Mouse (Mus musculus) heart, adult 11 months (tissue): Measurements from ENCODE around the gene Mzf1.

Experiments used
- DNase-seq: peaks from one replicate; pipeline ENCODE4 v3.0.0; 2022

Gene Mzf1

GRCm38 (mm10) chr7:13034148-13034977 is 20.2 kb downstream of the Mzf1 start, which contains the start of gene Chmp2a:
TSS of gene Chmp2a (minus strand) at chr7:13034807.
- peak; percentile 100 for DNase-seq

DNA sequence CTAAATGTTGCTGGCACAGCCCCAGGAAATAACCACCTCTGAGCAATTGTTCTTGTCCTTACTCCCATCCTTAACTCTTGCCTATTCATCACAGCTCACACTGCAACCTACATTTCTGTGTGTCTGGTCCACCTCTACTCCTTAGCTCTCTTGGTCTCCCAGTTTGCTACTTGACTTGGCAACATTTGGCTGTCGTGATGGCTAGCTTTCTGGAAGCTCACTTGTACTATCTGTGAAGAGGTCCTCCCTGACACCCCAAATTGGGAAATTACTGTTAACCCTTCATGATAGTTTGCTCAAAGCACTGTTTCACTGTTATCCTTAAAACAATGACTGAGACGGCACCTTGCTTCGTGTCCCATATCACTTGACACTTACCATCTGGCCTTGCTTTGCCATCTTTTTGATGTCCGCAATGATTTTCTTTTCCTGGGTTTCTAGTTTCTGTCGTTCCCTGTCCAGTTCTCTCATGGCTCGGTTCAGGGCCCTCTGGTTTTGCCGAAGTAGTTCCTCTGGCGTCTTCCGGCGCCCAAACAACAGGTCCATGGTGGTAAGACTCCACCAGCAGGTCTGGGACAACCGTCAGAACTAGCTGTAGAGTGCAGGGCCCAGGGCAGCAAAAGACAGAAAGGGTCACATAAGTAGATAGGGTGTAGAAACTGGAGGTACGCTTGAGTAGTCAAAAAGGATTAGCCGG is 21.0 kb downstream of the Mzf1 start:
- peak; percentile 90 for DNase-seq

- peak; percentile 82 for DNase-seq
Observed at GRCm38 (mm10) chr7:13032541-13032940, 22.0 kb downstream of the Mzf1 start.

DNA sequence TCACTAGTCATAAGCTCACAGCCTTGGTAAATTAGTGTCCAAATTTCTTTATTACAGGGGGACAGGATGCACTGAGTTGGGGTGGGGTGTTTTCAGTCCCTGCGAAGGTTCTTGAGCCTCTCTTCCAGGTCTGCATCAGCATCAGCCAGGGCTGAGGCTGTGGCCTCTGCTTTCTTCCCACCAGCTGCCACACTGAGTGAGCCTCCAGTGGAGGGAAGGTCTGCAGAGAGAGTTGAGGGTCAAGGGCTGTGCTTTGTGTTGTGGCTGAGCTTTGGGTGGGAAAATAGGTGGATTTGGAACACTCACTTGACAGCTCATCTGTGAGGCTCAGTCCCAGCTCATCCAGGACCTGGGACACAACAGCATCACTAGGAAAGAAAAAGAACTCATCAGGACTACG is 22.6 kb downstream of the Mzf1 start:
- peak; percentile 77 for DNase-seq

- peak; percentile 82 for DNase-seq
Observed at GRCm38 (mm10) chr7:13031069-13031468, 23.5 kb downstream of the Mzf1 start.

- peak; percentile 76 for DNase-seq
Observed at GRCm38 (mm10) chr7:13028986-13029385, 25.6 kb downstream of the Mzf1 start.

DNA sequence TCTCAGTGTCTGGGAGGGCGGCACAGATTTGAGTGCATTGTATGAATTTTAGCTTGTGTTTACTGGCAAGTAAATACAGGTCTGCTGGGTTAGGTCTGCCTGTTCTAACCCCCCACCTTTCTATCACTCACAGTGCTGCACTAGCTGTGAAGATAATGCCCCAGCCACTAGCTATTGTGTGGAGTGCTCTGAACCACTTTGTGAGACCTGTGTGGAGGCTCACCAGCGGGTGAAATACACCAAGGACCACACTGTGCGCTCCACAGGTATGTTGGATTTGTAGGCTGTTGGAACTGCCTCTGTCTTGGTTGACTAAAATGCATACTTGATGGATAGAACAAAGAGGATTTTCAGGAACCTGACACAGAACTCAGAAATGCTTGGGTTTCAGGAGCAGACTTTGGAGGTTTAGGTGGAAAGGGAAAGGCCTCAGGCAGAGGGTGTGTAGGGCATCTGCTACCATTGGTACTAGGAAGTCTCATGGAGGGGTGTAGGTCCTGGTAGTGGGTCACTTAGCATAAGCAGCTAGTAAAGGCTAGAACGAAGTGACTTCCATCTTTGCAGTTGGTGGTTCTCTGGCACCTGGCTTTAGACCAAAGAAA is 29.0 kb downstream of the Mzf1 start:
- peak; percentile 77 for DNase-seq

- DNase-seq: peak; percentile 98
Observed at GRCm38 (mm10) chr7:13024805-13025204, 29.8 kb downstream of the Mzf1 start.

- peak; percentile 99 for DNase-seq
Observed at GRCm38 (mm10) chr7:13023928-13024731, 30.4 kb downstream of the Mzf1 start.

DNA sequence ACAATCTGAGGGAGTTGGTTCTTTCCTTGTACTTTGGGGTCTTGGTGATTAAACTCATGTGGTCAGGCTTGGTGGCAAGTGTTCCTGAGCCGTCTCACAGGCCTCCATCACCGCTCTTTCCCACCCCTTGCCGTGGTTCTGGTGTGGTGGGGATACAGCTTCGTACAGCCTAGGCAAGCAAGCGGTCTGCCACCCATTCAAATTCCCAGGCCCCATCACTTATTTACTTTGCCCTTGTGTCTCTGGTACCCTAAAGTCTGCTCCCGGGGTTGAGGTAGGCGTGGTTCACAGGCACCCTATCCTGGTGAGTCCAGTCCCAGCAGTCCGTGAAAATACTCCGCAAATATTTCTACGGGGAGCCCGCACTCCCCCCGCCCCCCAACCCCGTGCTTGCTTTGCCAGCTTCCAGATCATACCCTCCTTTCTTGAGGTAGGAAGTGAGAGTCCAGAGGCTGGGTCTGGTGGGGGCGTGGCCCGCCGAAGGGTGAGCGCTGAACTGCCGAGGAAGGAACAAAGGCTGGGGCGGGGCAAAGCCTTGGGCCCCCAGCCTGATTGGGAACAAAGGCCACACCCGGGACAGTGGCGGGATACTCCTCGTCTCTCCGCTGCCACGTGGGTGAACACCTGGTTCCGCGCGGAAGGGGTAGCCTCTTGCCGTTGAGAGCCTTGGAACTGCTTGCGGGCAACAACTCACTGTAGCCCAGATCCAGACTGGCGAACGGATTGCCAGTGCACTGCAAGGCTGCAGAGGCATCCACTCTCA is 31.6 kb downstream of the Mzf1 start:
- DNase-seq: peak; percentile 98

DNA sequence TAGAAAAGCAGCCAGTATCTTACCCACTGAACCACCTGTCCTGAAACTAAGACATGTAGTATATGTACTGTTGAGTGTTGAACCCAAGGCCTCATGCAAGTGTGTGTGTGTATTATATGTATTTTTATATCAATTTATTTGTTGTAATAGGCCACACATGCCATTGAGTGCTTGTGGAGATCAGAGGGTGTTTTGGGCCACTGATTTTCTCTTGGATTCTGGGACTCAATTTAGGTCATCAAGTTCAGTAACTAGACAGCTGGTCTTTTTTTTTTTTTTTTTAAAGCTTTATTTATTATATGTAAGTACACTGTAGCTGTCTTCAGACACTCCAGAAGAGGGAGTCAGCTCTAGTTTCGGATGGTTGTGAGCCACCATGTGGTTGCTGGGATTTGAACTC is 39.3 kb downstream of the Mzf1 start:
- DNase-seq: peak; percentile 13

DNA sequence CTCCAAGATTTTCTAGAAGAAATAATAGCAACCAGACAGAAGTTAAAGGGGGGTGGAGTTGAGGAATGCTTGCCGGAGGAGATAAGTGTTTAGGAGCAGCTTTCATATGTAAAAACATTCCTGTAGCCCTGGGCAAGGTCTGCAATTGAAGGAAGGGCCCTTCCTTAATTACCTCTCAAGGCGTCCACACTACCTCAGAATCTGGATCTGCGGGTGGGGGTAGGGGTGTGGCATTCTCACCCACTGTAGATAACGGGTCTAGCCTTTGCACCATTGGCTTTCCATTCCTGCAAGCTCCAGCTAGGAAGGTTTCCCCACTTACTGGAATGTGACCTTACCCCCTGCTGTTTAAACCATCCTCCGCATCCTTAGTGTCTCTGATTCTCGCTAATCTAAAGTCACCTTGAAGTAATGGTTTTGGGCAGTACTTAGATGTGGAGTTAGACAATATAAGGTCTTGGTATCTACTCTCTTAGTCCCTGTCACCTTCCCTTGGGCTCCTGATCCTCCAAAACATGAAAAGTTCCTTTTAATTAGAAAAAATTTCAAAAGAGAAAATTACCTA is 40.2 kb downstream of the Mzf1 start:
- peak; percentile 44 for DNase-seq

DNA sequence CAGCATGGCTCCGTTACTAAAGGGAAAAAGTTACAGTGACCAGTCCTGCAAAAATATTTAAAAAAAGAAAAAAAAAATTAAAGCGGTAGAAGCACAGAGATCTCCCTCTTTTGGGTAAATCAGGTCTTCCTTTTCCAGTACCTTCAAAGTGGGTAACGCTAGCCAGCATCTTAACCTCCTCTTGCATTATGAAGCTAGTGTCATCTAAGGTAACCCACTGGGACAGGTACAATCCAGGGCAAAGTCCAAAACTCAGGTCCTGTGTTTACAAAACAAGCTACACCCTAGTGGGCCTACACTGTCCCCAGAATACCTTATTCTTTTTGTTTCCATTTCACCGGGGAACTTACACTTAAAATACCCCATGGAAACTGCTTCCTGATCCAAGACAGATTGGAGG is 40.9 kb downstream of the Mzf1 start:
- DNase-seq: peak; percentile 73

DNA sequence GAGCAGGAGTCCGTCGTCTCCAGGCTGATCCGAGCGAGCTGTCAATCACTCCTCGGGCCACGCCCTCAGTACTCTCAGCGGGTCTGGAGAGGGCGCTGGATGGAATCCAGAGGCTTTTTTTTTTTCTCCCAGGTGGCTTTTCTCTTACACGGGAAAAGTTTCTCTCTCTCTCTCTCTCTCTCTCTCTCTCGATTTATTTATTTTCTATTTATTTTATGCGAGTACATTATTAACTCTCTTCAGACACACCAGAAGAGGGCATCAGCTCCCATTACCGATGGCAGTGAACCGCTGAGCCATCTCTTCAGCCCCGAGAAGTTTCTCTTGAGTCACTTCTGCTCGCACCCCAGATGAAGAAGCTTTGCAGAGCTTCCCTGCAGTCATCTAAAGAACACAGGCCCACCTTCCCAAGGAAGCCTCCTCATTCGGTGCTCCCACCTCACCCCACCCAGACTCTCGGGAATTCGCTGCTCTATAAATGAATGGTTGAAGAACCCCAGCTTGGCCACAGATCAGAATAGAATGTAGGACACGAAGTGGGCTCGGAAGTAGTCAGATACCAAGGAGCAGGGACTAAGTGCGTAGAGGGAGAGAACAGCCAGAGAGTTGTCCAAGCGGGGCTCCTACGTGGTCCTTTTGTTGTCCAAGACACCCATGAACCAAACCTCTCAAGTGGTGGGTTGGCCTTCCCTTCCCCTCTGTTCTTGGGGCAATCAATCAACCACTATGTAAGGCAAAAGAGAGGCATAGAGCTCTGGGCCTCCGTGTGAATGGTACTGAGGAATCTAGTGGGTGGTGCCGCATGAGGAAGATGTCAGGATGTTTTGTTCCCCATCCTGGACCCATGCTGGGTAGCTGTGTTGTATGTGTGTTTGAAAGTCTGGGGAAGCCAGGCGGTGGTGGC is 44.3 kb downstream of the Mzf1 start, which contains the start of gene Zbtb45:
Zbtb45 (minus strand) TSS at position 30 of the 904 bp plus-strand sequence.
- peak; percentile 88 for DNase-seq

- peak; percentile 99 for DNase-seq
Observed at GRCm38 (mm10) chr7:13009143-13010004, 45.2 kb downstream of the Mzf1 start.

- peak; percentile 92 for DNase-seq
Observed at GRCm38 (mm10) chr7:13007341-13008092, 47.0 kb downstream of the Mzf1 start.

DNA sequence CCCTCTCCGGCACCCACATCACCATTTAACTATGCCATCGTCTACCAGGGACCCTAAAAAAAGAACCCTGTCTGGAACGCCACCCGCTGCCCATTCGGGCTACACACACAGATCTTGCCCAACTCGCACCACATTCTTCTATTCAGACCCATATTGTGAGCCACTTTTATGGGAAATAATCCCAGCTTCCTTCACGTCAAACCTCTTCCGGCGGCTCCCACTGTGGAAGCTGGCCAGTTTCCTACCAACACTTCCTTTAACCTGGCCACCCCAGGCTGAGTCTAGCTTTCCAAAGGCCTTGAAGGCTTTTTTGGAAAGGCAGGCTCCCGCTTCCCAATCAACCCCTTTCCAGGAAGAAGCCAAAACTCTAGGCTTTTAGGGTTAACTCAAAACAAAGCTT is 48.0 kb downstream of the Mzf1 start:
- peak; percentile 90 for DNase-seq

- peak; percentile 90 for DNase-seq
Observed at GRCm38 (mm10) chr7:13006011-13006410, 48.6 kb downstream of the Mzf1 start.

DNA sequence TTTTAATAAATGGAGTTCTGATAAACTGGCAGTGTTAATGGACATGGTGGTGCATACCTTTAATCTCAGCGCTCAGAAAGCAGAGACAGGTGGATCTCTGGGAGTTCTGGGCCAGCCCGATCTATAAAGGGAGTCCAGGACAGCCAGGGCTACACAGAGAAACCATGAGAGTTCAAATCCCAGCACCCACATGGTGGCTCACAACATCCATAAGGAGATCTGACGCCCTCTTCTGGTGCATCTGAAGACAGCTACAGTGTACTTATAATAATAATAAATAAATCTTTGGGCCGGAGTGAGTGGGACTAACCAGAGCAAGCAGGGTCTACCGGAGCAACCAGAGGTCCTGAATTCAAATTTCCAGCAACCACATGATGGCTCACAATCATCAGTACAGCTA is 51.2 kb downstream of the Mzf1 start:
- DNase-seq: no peak
